Mouse (Mus musculus): ENCODE data around the gene Prox2.
"Not testable (repeated sequence)": the region's sequence is repeated elsewhere in the genome, so short reads cannot be mapped to it uniquely, and the experiment has no call there.

Prox2 gene

GRCm38 (mm10) chr12:85110698-85111592, at the start of gene Prox2, which contains the start of gene Dlst:
TSS of gene Prox2 (minus strand) at chr12:85110759.
TSS of gene Dlst (plus strand) at chr12:85110833.
- peak; percentile 85 to 86 for DNase-seq

- DNase-seq, result no peak
Measured at GRCm38 (mm10) chr12:85159592-85159991, 49.0 kb upstream of the Prox2 start.

- no peak for DNase-seq
Measured at GRCm38 (mm10) chr12:85158801-85159200, 48.2 kb upstream of the Prox2 start.

GRCm38 (mm10) chr12:85157797-85158460, 47.4 kb upstream of the Prox2 start:
- DNase-seq, result no peak

GRCm38 (mm10) chr12:85156324-85156723, 45.8 kb upstream of the Prox2 start:
- DNase-seq, result no peak

GRCm38 (mm10) chr12:85153011-85153410, 42.5 kb upstream of the Prox2 start:
- no peak for DNase-seq

- peak; percentile 73 to 80 for DNase-seq
Measured at GRCm38 (mm10) chr12:85151002-85151774, 40.6 kb upstream of the Prox2 start, which contains the start of gene Rps6kl1. TSS of gene Rps6kl1 (minus strand) at chr12:85151264.

- DNase-seq, result no peak
Measured at GRCm38 (mm10) chr12:85150321-85151001, 39.9 kb upstream of the Prox2 start.

- DNase-seq, result no peak
Measured at GRCm38 (mm10) chr12:85146881-85147280, 36.3 kb upstream of the Prox2 start.

- no peak for DNase-seq
Measured at GRCm38 (mm10) chr12:85146355-85146754, 35.8 kb upstream of the Prox2 start.

- DNase-seq, result no peak
Measured at GRCm38 (mm10) chr12:85145630-85146029, 35.1 kb upstream of the Prox2 start.

GRCm38 (mm10) chr12:85144821-85145220, 34.3 kb upstream of the Prox2 start:
- DNase-seq, result no peak

- not testable (repeated sequence) for DNase-seq
Measured at GRCm38 (mm10) chr12:85144276-85144675, 33.7 kb upstream of the Prox2 start.

- peak; percentile 70 to 79 for DNase-seq
Measured at GRCm38 (mm10) chr12:85142803-85143202, 32.2 kb upstream of the Prox2 start.

GRCm38 (mm10) chr12:85141096-85141495, 30.5 kb upstream of the Prox2 start:
- DNase-seq, result no peak

- peak; percentile 41 to 65 for DNase-seq
Measured at GRCm38 (mm10) chr12:85140036-85140701, 29.6 kb upstream of the Prox2 start.

- no peak for DNase-seq
Measured at GRCm38 (mm10) chr12:85136627-85137026, 26.1 kb upstream of the Prox2 start.

GRCm38 (mm10) chr12:85135513-85136470, 25.2 kb upstream of the Prox2 start:
- no peak for DNase-seq

- no peak for DNase-seq
Measured at GRCm38 (mm10) chr12:85134043-85134794, 23.7 kb upstream of the Prox2 start.

- no peak for DNase-seq
Measured at GRCm38 (mm10) chr12:85131361-85131760, 20.8 kb upstream of the Prox2 start.

Data from thymus, postnatal 36 days (tissue).